Mouse (Mus musculus) layer of hippocampus, adult 11-12 months (tissue): ENCODE results near the gene Cfap61.

Source experiments
- DNase-seq: peaks from one replicate; pipeline ENCODE4 v3.0.0; 2022; ENCODE audit warnings: low spot score

The Cfap61 gene

DNA sequence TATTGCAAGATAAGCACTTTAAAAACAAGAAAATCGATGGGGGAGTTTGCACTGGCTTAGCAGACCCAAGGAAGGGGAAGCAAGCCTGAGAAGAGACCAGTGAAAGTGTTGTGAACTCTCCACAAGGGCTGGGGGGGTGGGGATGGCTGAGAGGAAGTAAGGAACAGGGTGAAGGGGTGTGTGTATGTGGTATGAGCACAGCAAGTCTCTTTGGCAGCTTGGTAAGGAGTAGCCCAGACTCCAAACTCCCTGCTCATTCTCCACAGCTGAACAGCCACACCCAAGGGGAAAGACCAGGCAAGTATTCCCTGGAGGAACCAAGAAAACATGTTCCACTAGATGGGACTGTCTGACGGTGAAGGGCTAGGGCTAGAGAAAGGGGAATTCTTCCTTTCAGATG lies 76.2 kb downstream of the Cfap61 start:
- DNase-seq: no peak

DNA sequence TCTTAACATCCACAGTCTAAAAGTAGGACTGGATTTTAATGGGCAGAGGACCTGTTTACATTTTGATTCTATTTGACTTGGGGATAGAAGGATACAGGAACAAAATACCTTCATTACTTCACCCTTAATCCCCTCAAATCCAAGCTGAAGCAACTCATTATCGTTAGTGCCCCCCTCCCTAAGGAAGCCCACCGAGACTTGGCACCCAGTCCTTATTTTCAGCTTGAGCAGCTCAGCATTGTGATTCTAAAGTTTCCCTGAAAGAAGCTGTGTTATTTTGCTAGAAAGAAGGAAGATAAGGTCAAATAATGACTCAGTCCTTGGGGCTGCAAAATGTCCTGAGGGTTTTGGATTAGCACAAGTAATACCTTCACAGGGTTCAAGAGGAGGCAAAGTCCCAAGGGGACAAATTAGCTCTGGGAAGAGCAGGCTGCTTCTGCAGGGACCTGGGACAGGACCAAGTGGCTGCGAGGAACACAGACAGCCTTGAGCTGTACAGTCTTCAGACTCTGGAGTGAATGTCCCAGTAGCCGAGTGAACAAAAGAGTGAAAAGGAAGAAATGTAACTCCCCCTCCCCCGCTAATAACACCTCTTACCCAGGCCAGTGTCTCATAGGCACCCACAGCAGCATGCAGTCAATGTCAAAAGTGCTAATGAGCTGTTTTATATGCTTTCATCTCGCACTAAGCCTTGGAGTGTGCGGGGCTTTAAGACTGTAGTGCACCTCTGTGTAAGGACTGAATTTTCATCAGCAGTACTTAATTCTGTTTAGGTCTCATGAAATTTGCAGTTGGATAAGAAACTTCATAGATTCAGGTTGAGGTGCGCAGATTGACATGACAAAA lies 81.0 kb downstream of the Cfap61 start:
- no peak for DNase-seq

DNA sequence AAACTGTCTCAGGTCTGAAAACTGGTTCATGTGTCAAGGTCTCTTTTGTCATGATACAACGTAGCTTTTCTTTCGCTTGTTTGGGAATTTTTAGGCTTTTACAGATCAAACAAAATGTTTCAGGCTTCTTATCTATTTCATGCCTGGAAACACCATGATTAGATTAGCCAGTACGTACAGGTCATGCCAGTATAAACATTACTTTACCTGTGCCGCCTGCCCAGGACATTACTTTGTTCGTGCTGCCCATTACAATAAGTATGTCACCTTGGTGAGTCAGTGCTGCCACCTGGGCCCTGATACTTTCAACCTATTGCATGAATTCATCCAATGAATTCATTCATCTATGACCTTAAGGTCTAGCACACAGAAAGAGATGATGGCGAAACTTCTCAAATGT lies 88.3 kb downstream of the Cfap61 start:
- DNase-seq: no peak

DNA sequence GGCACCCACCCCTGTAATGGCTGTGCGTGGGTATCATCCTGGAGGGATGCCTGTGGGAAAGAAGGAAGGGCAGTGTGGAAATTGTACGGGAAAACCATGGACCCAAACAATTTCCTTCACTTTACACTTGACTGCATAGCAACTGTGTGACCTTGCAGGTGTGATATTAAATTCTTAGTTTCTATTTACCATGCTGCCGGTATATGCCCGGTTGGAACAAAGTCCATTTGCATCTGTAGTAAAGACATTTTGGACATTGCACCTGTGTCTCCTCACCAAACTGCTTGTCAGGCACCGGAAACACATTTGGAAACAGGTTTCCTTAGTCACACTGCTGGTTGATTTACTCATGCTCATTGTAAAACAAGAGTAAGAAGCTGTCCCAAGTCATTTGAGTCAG lies 109.1 kb downstream of the Cfap61 start:
- no peak for DNase-seq

DNA sequence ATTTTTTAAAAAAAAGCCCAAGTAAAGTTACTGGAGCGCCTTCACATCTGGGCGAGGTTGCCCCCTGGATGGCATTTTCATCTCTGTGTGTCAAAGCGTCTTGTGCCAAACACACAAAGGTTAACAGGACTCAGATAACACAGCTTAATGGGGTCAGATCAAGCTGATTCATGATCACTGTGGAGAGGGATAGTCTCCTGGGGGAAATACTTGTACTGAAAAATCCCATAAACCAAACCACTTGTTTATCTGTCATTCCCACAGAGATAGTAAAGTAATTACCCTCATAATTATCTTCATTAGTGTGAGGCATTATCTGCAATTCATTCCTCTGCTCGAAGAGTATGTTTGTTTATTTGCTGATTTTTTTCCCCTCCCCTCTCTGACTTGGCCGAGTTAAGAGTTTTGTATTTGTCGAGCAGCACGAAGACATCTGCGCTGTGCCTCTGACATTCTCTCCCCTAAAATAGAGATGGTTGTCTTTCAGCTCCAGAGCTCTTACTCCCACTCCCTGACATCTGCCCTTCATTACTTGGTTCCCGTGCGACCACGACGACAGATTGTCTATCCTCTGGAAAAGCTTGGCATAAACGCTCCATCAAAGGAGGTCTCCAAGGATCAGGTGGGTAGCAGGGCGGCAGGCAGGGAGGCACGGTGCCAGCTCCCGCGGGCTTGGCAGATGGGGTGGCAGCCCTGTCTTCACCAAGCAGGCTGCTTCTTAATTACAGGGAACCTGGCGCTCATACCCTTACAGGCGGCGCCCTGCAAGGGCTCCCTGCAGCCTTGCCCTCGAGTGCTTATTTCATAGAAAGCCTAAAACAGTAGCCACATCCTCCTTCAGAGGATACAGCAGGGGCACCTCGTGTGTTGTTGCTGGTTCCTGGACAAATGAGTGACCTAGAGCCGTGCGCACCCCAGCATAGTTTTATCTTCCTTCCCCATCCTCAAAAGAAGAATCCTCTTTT lies 110.6 kb downstream of the Cfap61 start:
- DNase-seq: peak; percentile 54

DNA sequence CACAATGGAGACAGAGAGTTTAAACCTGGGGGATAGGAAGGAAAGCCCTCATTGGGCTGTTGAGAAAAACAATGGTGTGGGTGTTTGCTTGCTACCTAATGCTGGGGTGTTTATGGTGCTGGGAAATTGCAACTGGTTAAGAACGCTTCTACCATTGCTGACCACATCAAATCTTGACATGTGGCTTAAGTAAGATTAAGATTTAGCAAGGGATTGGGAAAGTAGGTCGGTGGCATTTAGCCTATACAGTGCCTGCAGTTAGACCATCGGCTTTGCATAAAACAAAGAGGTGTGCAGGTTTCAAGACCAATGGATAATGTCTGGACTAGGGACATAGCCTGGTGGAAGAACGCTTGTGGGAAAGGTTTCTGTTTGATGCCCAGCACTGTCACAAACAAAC lies 113.1 kb downstream of the Cfap61 start:
- DNase-seq: no peak

DNA sequence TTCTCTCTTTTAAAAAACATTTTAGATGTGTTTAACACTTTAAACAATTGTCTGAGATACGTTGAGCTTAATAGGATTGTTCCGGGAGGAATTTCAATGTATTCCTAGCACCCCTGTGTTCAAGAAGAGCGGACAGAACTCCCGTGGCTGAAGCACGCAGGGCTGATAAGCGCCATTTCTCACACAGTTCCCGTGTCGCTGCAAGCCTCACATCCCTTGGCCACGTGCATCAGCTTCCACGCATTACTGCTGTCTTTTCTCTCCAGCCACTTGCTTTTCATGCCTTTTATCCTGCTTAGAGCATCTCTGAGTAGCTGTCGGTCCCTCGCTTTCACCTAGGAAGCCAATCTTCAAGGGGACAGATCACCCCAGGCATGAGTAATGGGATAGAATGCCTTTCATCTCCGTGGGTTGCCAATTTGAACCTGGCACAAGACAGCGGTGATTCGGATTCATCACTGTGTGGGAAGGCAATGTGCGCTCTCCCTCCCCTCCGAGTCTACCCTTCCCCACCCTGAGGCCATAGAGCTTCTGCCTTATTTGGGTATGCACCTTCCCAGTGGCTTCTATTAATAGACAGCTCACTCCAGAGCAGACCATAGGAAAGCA lies 113.7 kb downstream of the Cfap61 start:
- DNase-seq: no peak

DNA sequence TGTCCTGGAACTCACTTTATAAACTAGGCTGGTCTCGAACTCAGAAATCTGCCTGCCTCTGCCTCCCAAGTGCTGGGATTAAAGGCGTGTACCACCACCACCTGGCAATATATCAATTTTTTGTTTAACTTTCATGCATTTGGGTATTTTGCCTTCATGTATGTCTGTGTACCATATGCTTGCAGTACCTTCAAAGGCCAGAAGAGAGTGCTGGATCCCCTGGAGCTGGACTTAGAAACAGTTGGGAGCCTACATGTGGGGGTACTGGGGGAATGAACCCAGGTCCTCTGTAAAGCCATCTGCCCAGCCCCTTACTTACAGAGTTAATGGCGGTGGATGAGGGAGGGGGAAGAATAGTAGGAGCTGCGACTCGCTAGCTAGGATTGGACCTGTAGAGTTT lies 114.8 kb downstream of the Cfap61 start:
- DNase-seq: no peak

DNA sequence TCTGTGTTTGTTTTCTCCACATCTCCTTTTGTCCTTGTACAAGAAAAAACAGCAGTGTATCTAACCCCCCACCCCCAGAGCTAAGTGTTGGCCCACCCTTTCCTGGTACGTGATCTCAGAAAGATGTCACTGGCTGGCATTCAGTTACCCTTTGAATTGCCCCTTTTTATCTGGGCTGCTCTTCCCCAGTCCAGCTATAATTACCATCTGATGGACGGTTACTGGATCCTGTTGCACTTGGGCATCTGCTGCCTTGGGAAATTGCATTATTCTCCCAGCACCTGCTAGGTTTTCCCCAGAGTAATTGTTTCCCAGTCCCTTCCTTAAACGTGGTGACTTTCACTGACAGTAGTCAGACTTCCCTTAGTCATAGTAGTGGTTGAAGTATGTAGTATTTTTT lies 115.5 kb downstream of the Cfap61 start:
- DNase-seq: no peak

DNA sequence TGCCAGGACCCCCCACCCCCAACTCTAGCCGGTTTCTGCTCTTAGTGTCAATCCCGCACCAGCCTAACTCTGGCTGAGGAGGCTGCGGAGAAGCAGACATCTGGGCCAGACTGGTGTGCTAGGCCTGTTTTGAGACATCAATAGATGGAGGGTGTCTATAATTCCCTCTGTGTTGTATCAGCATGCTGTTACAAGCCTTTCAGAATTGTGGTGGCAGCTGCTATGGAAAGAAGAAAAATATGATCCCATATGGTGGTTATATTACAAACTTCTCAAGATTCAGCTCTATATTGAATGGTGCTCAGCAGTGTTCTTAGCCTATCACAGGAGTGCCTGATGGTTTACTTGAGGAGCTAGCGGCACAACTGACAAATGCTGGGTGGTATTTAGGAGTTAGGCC lies 116.8 kb downstream of the Cfap61 start:
- DNase-seq: peak; percentile 15

DNA sequence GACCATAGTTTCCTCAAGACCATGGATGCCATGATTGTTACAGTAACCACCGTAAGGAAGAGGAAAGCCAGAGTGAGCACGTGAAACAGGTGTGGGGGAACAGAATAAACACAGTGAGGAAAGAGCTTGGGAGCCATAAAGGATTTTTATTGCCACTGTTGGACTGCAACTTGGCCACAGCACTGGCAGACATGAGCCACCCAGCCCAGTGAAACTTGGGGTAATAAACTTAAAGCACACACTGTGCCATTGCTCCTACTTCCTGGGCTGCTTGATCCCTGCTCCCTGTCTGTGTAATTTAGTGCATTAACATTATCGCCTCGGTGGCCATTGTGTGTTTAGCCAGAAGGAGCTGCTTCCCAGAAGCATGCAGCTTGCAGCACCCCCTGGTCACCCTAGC lies 122.5 kb downstream of the Cfap61 start:
- no peak for DNase-seq

DNA sequence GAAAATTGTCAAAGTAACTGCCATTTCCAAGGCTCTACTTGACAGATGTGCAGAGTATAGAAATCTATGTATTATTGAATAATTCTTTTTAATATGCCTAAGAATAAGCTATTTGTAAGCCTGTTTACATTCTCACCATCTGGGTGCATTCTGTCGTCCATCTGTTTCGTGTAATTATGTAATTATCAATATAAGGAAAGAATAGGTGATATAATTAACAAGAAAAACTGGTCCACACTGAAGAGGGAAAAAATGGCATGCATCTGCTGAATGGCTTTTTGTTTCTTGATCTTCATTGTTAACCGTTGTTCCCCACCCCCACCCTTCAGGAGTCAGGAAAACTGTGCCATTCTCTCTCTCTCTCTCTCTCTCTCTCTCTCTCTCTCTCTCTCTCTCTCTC lies 124.2 kb downstream of the Cfap61 start:
- no peak for DNase-seq

DNA sequence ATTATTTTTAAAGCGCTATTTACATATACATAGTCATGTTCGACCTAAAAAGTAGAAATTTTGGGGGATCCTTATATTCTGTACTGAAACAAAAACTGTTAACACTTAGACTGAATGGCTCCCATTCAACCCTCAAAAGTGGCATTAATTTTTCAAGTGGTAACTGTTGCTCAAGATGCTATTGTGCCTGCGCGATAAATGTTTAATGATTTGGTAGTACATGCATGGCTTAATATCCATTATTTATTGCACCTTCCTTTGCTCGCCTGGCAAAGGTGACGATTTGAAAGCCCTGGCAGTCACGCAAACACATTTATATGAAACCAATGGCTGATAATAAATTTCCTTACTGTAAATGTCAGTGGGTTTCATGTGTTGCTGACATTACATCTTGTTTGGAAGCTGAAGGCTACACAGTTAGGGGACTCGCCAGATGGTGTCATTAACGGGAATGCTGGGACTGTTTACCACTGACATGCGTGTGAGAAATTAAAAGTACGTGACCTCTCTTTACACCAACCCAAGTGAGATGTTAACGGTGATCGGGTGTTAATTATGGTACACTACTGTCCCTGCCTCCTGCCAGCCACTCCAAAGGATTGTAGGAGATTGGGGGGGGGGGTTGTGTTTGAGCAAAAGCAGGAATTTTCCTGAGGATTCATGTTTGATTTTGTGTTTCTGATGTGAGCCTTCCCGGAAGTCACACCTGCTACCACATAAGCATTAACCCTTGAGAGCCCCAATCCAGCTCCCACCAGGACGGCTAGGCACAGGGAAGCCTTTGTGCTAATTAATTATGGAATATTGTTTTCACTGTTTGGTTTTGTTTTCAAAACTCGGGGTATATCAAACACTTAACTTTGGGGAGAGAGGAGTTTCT lies 127.1 kb downstream of the Cfap61 start:
- DNase-seq: no peak

DNA sequence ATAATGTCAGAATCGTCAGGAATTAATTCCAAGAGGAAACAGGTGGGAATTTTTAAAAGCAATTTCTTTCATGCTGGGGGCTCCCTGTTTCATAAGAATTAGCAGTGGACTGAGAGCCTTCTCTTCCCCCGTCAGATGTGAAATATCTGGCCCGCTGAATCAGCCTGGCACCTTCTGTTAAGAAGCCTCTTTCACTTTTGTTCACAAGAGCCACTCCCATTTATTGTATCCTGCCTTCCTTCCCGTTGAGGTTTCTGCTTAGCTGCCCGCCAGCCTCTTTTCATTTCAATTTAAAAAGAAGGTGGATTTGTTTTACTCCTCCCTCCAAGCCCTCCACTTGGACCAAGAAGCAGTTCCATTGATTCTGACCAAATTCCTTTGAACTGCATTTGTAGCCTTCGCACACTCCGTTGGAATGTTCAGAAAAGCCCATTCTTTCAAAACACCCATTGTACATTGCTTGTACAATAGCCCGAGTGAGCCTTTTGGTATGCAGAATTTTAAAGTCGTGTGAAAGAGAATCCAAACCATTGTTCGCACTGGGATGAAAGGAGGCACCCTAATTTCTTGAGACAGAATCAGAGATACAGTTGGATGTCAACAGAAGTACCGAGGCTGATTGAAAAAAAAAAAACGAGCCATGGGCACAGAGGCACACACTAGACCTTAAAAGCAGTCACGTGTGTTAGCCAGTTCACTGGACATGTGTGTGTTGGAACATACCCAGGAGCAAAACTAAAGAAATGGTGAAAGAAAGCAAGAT lies 127.9 kb downstream of the Cfap61 start:
- DNase-seq: no peak

DNA sequence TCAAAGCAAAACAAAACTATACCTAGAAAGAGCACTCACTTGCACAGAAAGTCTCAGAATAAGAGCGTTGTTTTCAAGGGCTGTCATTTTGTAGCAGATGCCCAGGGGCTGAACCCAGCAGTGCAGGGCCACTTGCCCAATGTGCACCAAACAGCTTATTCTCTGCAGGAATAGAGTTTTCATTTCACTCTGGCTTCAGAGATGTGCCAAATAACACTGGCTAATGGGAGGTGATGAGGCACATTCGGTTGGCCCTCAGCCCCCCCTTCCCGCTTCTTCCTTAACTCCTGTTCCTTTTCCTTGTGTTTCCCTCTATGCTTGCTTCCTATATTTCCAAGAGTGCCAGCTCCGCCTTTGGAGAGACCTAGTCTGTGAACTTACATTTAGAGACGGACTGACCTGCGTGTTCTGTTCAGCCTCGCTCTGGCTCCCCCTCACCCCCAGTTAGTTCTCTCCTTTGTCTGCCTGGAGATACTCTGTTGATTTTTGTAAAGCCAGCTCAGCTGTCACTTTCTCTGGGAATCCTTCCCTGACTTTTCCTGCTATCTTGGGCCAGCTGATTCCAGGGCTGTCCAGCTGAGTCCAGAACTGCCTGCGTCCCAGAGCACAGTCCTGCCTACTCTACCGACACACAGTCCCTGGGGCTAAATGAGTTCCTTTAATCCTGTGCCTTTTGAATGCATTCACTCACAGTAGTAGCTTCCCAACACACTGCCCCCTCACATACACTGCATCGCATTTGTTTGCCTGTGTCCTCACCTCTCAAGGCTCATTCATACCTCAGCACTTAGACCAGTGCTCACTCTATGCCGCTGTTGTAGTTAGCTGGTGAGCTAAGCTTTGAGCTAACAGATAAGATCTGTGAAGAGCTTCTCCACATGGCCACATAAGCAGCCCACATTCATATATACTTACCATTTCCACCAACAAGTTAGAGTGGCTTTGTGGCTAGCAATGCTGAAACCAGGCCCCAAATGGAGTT lies 128.8 kb downstream of the Cfap61 start:
- no peak for DNase-seq

DNA sequence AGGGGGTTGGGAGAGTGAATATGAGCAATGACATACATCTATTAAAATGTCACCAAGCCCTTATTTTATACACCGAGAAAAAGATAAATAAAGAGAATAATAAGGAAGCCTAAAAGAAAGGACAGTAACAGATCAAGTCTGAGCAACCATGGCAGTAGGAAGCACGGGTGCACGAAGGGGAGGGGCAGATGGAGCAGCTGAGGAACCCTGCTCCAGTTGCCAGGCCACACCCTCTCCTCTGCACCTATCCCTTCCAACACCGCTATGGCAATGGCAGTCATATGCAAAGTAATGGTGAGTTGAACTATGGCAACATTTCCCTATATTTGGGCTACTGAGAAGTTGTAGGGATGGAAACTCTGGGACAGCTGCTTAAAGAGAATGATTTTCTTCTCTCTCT lies 132.8 kb downstream of the Cfap61 start:
- no peak for DNase-seq

DNA sequence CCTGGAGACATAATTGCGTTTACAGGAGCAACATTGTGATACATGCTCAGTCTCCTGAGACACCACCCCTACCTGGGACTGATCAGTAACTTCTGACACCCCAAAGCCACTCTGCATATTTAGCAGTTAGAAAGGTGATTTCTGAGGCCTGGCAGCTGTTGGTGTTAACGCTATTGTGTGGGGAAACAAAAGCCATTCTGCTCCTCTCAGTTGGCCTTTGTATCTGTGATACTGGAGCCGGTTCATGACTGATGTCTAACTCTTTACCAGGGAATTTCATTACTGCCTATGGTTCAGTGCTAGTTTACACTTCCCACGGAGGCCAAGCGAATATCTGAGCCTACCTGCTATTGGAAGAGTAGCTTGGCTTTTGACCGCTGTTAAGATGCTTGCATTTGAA lies 138.7 kb downstream of the Cfap61 start:
- no peak for DNase-seq

DNA sequence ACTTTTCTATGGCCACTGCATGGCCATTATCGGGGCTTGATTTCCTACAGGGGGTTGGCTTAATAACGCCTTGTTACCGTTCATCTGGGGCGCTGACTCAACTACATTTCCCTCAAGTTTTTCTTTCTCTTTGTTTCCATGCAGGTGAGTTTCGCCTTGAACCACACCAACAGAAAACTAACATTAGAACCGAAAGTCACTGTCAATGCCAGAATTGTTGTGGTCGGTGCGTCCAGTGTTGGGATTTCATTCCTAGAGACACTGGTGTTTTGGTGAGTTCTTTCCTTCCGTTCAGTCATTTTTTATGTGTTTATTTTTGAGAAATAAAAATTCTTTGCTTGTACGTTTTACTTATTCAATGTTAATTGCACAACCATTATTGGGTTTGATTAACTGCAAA lies 142.5 kb downstream of the Cfap61 start:
- no peak for DNase-seq

DNA sequence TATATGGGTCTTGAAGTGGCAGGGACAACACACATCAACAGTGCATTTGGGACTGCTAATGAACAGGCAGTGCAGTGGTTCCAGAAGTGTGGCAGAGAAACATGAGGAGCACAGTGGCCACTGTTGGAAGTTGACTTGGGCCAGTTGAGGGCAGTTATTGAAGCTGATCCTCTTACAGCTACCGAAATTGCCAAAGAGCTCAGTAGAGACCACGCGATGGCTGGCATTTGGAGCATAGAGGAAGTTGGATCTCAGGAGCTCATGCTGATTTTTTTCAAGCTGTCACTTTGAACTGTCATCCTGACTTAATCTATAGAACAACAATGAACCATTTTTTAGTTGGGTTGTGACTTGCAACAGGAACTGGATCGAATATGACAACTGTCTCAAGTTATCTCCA lies 145.7 kb downstream of the Cfap61 start:
- no peak for DNase-seq
